Mouse (Mus musculus) brain, embryonic 18.5 days (tissue): ENCODE data around the gene Ush1g.

Source experiments
- DNase-seq: peaks from one replicate; pipeline ENCODE4 v3.0.0-alpha.2; 2012; ENCODE audit warnings: low read depth, low spot score

Ush1g gene

DNA sequence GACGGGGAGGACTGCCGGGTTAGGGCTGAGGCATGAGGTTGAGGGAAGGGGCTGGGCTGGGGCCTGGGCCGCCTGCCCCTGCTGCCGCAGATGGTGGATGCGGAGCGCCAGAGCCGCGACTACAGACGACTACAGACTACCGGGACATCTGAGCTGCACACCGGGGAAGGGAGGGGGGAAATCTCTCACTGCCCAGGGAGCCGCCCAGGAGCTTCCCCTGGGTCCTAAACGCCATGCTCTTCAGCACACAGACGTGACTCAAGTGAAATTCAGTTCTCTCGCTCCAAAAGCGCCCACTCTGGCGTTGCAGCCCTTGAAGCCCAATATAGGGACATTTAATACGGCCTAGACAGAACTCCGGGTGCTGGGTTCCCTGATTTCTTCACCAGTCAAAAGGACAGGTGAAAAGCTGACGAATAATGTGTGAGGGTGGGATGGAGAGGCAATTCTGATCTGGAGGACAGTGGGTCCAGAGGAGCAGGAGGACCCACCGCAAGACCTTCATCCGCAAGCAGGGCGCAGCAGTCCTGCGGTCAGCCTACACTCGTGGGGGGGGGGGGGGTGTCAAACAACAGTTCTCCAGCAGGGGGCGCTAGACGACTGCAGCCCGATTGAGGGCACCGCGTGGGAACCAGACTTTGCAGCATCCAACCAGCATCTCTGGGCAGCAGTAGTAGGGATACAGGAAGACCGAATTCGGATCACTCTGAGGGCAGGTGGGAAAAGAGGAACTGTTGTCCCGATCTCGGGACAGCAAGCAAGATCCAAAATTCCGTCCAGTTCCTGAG, at the start of gene Ush1g:
TSS of gene Ush1g (minus strand) at position 136 of the 788 bp plus-strand sequence.
- DNase-seq, result no peak

DNA sequence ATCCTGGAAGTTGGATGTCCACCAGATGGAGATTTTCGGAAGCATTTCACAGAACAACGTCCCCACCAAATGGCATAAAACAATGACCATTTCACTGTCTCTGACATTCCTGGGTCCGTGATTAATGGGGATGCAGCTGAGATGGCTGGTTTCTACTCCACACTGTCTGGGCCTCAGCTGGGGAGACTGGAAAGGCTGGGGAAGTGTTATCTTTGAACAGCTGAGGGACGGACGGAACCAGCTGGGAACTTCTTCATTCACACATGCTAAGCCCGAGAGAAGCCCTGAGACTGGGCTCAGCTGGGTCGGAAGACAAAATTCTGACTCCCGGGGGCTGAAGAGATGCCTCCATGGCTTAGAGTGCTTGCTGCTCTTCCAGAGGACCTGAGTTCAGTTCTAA, 49.5 kb upstream of the Ush1g start:
- DNase-seq, result no peak

DNA sequence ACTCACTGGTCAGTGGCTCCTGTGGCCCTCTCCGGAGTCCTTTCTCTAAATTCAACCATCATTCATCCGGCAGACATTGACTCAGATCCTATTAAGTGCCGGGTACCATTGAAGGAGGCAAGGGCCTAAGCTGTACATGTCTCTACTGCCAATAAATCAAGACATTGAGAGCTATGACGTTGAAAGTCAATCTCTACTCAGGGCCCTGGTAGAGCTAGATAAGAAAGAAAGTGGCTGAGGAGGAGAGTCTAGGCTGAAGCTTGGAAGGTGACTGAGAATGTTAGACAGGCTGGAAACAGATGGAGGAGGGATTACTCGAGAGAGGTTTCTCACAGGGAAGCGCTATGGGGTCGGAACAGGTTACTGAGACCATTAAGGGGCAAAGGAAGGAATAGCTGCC, 48.5 kb upstream of the Ush1g start:
- DNase-seq, result no peak

- DNase-seq, result no peak
Measured at GRCm38 (mm10) chr11:115367395-115367944, 45.6 kb upstream of the Ush1g start, which contains the start of gene Hid1. TSS of gene Hid1 (minus strand) at chr11:115367756.

DNA sequence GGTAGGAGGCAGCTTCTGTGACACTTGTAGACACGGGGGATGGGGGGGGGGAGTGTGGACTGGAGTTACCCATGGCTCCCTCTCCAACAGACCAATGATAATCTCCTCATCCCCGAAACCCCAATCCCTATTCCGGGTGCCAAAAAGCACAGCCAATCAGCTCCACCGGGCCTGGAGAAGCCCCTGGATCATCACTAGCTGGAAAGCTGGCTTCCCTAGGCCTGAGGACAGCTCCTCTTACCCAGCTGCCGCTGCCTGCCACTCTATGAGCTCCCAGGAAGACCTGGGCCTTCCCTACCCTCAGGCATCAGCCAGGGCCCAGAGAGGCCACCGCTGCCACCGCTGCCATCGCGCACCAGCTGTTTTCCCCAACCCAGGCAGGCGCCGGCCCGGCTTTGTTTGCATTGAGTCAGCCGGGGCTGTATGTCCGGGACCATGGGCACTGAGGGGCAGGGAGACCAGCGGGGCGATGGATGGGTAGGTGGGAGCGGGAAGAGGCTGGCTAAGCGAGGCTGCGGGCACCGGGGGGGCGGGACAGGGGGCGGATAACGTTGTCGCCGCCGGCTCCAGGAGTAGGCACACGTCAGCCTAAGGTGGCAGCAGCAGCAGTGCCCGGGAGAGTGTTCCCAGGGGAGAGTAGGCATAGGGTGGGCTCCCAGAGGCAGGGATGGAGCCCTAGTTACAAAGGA, 45.0 kb upstream of the Ush1g start:
- no peak for DNase-seq

GRCm38 (mm10) chr11:115366039-115366705, 44.3 kb upstream of the Ush1g start:
- no peak for DNase-seq

GRCm38 (mm10) chr11:115364136-115364535, 42.3 kb upstream of the Ush1g start:
- DNase-seq, result no peak

- no peak for DNase-seq
Measured at GRCm38 (mm10) chr11:115359726-115360125, 37.9 kb upstream of the Ush1g start.

DNA sequence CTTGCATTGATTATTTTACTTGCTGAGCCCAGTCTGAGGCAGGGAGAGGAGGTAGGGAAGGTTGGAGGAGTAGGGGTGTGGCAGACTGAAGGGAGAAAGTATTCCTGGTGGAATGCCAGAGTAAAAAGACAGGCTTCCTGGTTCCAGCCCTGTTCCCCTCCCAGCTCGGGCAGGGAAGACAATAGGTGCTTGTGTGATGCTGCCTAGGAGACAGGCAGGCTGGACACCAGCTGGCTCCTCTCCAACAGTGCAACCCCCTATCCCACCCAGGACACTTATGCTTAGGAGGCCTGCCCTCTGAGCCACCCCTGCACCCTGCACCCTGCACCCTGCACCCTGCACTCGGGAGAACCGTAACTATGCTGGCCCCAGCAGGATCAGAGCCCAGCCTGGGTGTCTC, 37.5 kb upstream of the Ush1g start:
- no peak for DNase-seq

DNA sequence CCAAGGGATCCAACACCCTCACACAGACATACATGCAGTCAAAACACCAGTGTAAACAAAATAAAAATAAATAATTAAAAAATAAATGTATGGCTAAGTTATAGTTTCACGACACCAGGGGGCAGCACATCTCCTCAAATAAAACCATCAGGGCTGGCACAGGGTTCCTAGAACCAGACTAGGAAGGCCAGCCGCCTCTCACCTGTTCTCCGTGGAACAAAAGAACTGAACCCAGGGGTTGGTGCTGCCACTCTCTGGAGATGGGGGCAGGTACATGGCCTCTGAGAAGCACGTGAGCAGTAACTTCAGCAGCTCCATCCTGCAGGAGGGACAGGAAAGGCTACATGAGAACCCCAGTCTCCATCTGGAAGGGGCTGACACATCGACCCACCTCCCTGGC, 36.6 kb upstream of the Ush1g start:
- no peak for DNase-seq

- DNase-seq, result no peak
Measured at GRCm38 (mm10) chr11:115354183-115354582, 32.3 kb upstream of the Ush1g start.

DNA sequence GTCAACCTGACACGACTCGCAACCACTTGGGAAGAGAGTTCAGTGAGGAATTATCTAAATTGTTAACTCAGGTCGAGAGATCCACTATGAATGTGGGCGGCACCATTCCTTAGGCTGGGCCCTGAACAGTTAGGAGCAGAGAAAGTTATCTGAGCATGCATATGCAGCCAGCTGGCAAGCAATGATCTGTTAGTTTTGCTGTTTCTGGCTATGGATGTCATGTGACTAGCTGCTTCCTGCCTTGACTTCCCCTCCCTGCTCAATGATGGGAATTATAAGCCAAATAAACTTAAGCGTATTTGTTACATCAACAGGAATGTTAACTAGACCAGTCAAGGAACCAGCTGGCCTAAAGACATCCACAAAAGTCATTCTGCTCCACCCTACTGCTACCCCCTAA, 31.5 kb upstream of the Ush1g start:
- DNase-seq, result no peak

DNA sequence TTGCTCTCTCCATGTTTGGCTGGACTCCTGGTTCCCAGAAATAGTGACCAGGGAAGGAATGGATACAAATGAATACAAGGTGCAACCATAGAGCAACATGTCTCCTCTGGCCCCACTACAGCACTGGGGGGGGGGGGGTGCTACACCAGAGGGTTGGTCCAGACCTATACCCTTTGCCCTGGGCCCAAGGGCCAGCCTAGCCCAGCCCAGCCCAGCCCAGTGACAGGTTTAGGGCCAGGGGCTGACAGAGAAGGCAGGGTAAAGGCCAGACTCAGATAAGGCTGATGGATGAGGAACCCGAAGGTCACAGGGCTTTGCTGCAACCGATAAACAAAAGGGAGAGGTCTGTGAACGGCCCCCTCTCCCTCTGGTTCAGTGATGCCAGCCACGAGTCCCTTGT, 28.1 kb upstream of the Ush1g start:
- no peak for DNase-seq

DNA sequence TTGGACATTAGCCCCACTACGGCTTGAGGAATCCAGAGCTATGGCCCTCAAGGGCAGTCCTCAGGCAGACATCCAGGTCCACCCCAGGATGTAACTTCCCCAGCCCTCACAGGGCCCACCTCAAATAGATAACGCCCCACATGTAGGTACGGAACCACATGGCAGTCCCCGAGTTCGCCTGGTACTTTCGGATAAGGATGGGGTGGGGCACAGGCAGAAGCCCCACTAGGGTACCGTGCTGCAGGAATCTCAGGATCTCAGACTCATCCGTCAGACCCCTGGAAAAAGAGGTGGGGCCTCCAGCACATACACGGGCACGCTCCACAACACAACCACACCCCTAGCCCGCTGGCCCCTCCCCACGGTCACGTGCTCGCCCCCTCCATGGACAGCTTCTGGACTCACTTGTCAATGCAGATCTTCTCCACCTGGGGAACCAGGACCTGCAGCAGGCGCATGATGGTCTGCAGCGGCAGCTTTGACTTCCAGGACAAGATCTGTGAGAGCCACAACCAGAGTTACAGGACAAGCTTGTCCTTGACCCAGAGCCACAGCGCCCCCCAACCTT, 26.9 kb upstream of the Ush1g start:
- DNase-seq, result no peak

GRCm38 (mm10) chr11:115345515-115345914, 23.7 kb upstream of the Ush1g start:
- DNase-seq, result no peak

DNA sequence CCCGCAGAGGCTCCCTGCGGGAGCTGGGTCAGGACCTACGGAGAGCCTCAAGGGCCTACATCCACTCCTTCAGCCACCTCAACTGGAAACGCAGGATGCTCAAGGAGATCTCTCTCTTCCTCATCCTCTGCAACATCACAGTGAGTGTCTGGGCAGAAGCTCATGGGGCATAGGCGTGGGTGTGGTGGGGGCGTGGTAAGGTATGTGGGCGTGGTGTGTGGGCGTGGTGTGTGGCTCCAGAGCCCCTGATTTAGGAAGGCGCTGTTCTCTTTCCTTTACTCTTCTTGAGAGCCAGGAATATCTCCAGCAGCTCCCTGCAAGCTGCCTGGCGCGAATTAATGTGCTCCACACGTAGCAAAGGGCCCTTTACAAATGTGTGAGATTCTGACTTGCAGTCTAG, 23.1 kb upstream of the Ush1g start:
- DNase-seq, result no peak

DNA sequence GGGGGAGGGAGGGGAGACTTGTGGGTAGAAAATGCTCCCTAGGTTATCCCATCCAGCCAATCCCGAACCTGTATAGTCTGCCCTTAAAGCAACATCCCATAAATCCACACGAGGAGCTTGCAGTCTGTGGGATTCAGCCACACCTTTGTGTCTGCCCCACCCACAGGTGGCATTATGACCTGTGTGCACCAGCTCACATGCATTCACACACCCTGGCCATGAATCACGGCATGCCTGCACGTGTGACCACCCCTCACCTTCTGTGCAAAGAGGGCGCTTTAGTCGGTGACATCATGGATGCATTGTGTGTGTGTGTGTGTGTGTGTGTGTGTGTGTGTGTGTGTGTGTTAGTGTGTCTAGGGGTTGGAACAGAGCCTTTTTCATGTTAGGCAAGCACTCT, 20.0 kb upstream of the Ush1g start:
- DNase-seq, result no peak

- no peak for DNase-seq
Measured at GRCm38 (mm10) chr11:115341246-115341645, 19.4 kb upstream of the Ush1g start.

DNA sequence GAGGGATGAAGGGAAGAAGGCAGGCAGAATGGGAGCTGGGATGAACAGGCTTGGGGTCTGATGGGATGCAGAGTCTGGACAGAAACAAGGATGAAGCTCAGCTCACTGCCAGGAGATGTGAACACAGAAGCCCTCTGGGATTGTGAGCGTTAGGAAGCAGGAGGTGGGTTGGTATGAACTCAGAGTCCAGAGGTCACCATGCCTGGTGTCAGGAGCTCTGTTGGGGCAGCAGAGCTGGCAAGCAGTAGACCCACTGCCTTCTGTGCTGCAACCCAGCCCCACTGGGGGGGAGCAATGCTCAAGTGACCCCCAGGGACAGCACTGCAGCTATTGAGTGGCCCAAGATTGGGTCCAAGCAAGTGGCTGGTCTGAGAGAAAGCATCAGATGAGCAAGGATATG, 16.0 kb upstream of the Ush1g start:
- DNase-seq, result no peak

DNA sequence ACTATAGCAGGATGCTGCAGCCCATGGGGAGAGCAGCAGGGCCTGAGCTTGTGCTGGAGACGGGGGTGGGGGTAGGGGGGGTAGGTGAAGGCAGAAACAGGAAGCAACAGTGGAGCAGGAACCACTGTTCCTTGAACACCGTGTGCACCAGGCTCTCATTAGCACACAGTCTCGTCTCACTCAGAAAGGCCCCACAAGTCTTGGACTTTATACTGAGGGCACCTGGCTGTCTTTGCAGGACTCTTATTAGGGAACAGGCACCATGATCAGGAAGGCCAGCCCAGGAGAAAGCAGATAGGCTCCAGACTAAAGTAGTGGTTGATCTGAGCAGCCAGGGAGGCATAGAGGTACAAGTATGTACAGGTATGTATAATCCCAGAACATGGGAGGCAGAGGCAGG, 15.5 kb upstream of the Ush1g start:
- DNase-seq, result no peak

GRCm38 (mm10) chr11:115336115-115336514, 14.3 kb upstream of the Ush1g start:
- no peak for DNase-seq

DNA sequence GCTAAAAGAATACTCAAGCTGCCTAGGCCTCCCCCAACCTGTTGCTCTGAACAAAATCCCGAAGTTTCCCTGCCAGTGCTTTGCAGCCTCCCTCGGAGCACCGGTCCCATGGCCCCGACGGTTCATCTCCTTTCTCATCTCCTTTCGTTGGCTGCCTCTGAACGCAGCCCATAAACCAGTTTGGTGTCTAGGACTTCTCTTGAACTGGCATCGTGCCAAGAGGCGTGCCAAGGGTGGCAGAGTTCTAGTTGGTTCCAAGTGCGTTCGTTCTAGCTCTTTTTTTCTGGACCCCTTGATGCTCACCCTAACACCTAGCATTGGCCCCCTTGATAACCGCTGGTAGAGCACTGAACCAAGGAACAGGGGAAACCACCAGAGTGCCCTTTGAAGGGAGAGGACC, 13.4 kb upstream of the Ush1g start:
- DNase-seq, result no peak
